Mouse (Mus musculus): Measurements from ENCODE around the gene Fbxo40.

GRCm38 (mm10) chr16:36921980-36922379 is 68.3 kb downstream of the Fbxo40 start:
- TF ChIP-seq MAFK (IDR thresholded peaks at IDR 0.05; ENCODE audit: insufficient replicate concordance, low read length) (no peak), MAX (IDR thresholded peaks at IDR 0.05; ENCODE audit: low read length) (no peak), TCF12 (IDR thresholded peaks at IDR 0.05; ENCODE audit: low read depth, low read length) (no peak; the same call in 1 of the 2 replicates), KAT2A (IDR thresholded peaks at IDR 0.05; ENCODE audit: insufficient replicate concordance, low read length) (no peak), HCFC1 (IDR thresholded peaks at IDR 0.05; ENCODE audit: low read depth, low read length) (no peak), CTCF (conservative IDR thresholded peaks at IDR 0.05 in 1 of 2, IDR thresholded peaks at IDR 0.05 in 1 of 2; ENCODE audit: low read depth in 2 of 2, low read length in 2 of 2) (no peak), ZNF384 (IDR thresholded peaks at IDR 0.05; ENCODE audit: low read depth, low read length) (no peak), POLR2A (IDR thresholded peaks at IDR 0.05; ENCODE audit: low read depth, low read length) (no peak), ZKSCAN1 (IDR thresholded peaks at IDR 0.05; ENCODE audit: borderline replicate concordance, low read depth, low read length) (no peak)
